Mouse (Mus musculus) liver, adult (tissue): ENCODE results near the gene Ppp4r4.

ENCODE experiments used
- GATA4 ChIP-seq: IDR thresholded peaks from 2 replicates; pipeline ENCODE4 v1.6.1; 2014; ENCODE audit warnings: mild to moderate bottlenecking, low read length; ENCODE audit not compliant: insufficient replicate concordance

Gene Ppp4r4

GRCm38 (mm10) chr12:103532020-103532648, at the start of gene Ppp4r4:
Gene Ppp4r4 (plus strand): TSS chr12:103532283.
- TF ChIP-seq GATA4 = no peak

GRCm38 (mm10) chr12:103482781-103483180, 49.3 kb upstream of the Ppp4r4 start:
- TF ChIP-seq GATA4 = no peak

- TF ChIP-seq GATA4 = no peak
Observed at GRCm38 (mm10) chr12:103486726-103487125, 45.4 kb upstream of the Ppp4r4 start.

- TF ChIP-seq GATA4 = peak; percentile 20; the same call in 1 of the 2 replicates
Observed at GRCm38 (mm10) chr12:103487276-103487675, 44.8 kb upstream of the Ppp4r4 start.

- no peak for TF ChIP-seq GATA4
Observed at GRCm38 (mm10) chr12:103487750-103488149, 44.3 kb upstream of the Ppp4r4 start.

GRCm38 (mm10) chr12:103491091-103491730, 40.9 kb upstream of the Ppp4r4 start:
- no peak for TF ChIP-seq GATA4

- TF ChIP-seq GATA4 = no peak
Observed at GRCm38 (mm10) chr12:103492767-103493166, 39.3 kb upstream of the Ppp4r4 start.

- no peak for TF ChIP-seq GATA4
Observed at GRCm38 (mm10) chr12:103494486-103494885, 37.6 kb upstream of the Ppp4r4 start.

GRCm38 (mm10) chr12:103498768-103499167, 33.3 kb upstream of the Ppp4r4 start:
- TF ChIP-seq GATA4 = no peak

- no peak for TF ChIP-seq GATA4
Observed at GRCm38 (mm10) chr12:103499261-103499660, 32.8 kb upstream of the Ppp4r4 start.

- no peak for TF ChIP-seq GATA4
Observed at GRCm38 (mm10) chr12:103503300-103503699, 28.8 kb upstream of the Ppp4r4 start.

- no peak for TF ChIP-seq GATA4
Observed at GRCm38 (mm10) chr12:103504402-103504801, 27.7 kb upstream of the Ppp4r4 start.

- TF ChIP-seq GATA4 = no peak
Observed at GRCm38 (mm10) chr12:103508346-103508745, 23.7 kb upstream of the Ppp4r4 start.

GRCm38 (mm10) chr12:103509893-103510292, 22.2 kb upstream of the Ppp4r4 start:
- TF ChIP-seq GATA4 = no peak

GRCm38 (mm10) chr12:103511586-103511985, 20.5 kb upstream of the Ppp4r4 start:
- TF ChIP-seq GATA4 = no peak

- TF ChIP-seq GATA4 = no peak
Observed at GRCm38 (mm10) chr12:103513039-103513438, 19.0 kb upstream of the Ppp4r4 start.

GRCm38 (mm10) chr12:103513451-103513871, 18.6 kb upstream of the Ppp4r4 start:
- TF ChIP-seq GATA4 = no peak
